Mouse (Mus musculus) thymus, adult 2 months (tissue): Measurements from ENCODE around the gene Gldc.

Source experiments
- CTCF ChIP-seq: fragments of 200-500 bp; IDR thresholded peaks from 2 replicates; pipeline ENCODE4 v1.5.1; 2012; ENCODE audit warnings: mild to moderate bottlenecking, control low read depth, low read length, moderate library complexity, borderline replicate concordance; ENCODE audit not compliant: control insufficient read depth, poor library complexity, insufficient read depth; ENCODE audit errors: extremely low read depth
- POLR2A ChIP-seq: fragments of 200-500 bp; IDR thresholded peaks from 2 replicates; pipeline ENCODE4 v1.6.1; 2012; ENCODE audit warnings: mild to moderate bottlenecking, low read length, control low read depth, moderate library complexity; ENCODE audit not compliant: control insufficient read depth, poor library complexity, insufficient read depth; ENCODE audit errors: extremely low read depth

- TF ChIP-seq POLR2A (no peak), CTCF (no peak)
Observed at GRCm38 (mm10) chr19:30164228-30164627, 11.0 kb downstream of the Gldc start.
